Mouse (Mus musculus) hindbrain, embryonic 16.5 days (tissue): ENCODE data around the gene Gm20431. TPM values are rescaled to one million over a fixed set of nuclear protein-coding genes. Genes with fewer than 3 reads are reported as not detected.
"Not testable (repeated sequence)": the region's sequence is repeated elsewhere in the genome, so short reads cannot be mapped to it uniquely, and the experiment has no call there.

Experiments used
- ATAC-seq: fragments of 200-750 bp; cut with Nextera tagmentation; 2 replicates; pipeline ENCODE4 v1.8.0; 2017; ENCODE audit warnings: moderate TSS enrichment, moderate library complexity
- H3K27ac ChIP-seq: fragments of 300-500 bp; sonication (generic); 2 replicates; pipeline ENCODE4 v1.5.1; 2014; ENCODE audit warnings: low read depth, mild to moderate bottlenecking, control low read depth, low read length, moderate library complexity
- H3K27me3 ChIP-seq: fragments of 300-500 bp; sonication (generic); replicated peaks from 2 replicates; pipeline ENCODE4 v1.6.1; 2014; ENCODE audit warnings: low read length; ENCODE audit not compliant: control insufficient read depth, insufficient read depth
- H3K36me3 ChIP-seq: fragments of 300-500 bp; sonication (generic); 2 replicates; pipeline ENCODE4 v1.6.1; 2014; ENCODE audit warnings: mild to moderate bottlenecking, low read length, moderate library complexity, mixed read lengths; ENCODE audit not compliant: control insufficient read depth, insufficient read depth
- H3K4me1 ChIP-seq: fragments of 300-500 bp; sonication (generic); 2 replicates; pipeline ENCODE4 v1.6.1; 2014; ENCODE audit warnings: low read depth, low read length; ENCODE audit not compliant: control insufficient read depth, insufficient read depth
- H3K4me2 ChIP-seq: fragments of 300-500 bp; sonication (generic); 2 replicates; pipeline ENCODE4 v1.6.1; 2014; ENCODE audit warnings: mild to moderate bottlenecking, low read length, control low read depth, moderate library complexity
- H3K4me3 ChIP-seq: fragments of 300-500 bp; sonication (generic); 2 replicates; pipeline ENCODE4 v1.5.1; 2014; ENCODE audit warnings: mild to moderate bottlenecking, low read length, control low read depth, moderate library complexity
- H3K9ac ChIP-seq: fragments of 300-500 bp; sonication (generic); 2 replicates; pipeline ENCODE4 v1.6.1; 2014; ENCODE audit warnings: low read depth, mild to moderate bottlenecking, control low read depth, low read length, moderate library complexity
- H3K9me3 ChIP-seq: fragments of 300-500 bp; sonication (generic); 2 replicates; pipeline ENCODE4 v1.6.1; 2014; ENCODE audit warnings: mild to moderate bottlenecking, low read length, moderate library complexity; ENCODE audit not compliant: control insufficient read depth
- WGBS: fragments of 180-500 bp; shearing (Covaris S2); extraction: QIAGEN DNeasy Blood & Tissue Kit; methylation state at CpG from one replicate; pipeline ENCODE4 v1.1.7; 2014; 5-methylcytosine and 5-hydroxymethylcytosine counted together
- polyA plus RNA-seq: library from polyadenylated mRNA; unstranded; fragments of >200 nt; fragmentation: Nextera tagmentation; extraction: Ambion mirVana; gene quantifications from 2 replicates; pipeline ENCODE4 v1.2.1, GENCODE M21; 2015

The Gm20431 gene
- polyA plus RNA-seq, 1 experiment from 2014 or later, result 12.8 TPM

DNA sequence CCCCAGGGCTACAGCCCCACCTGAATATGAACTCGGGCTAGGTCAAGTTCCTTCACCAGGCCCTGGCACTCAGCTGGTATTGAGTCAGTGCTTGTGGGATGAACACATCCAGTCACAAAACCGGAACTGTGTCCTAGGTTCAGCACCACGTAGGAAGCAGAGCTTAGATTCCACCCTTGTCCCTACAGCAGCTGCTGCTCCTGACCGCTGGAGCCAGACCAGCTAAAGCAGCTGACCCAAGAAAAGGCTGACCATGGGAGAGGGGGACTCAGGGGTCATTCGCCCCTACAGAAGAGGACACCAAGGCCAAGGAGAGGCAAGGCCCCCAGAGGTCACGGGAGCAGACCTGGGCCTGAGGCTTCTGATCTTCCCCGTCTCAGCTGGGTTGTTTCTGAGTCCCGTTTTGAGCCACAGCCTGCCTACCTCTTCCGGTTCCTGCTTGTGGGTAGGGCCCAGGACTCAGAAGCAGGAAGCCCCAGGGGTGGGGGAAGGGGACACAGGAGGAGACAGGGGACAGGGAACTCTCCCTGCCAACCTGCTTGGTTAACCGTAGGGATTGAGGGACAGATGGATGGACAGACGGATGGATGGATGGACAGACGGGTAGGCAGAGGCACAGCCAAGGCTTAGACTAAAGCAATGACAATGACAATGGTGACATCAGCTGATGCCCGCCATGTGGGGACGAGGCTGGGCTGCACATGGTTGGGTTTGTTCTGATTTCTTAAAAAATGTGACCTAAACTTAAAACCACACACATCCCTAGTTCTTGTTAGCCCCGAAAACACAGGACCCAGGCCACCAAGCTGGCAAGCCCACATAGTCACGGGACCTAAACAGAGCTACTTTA is 4.4 kb downstream of the Gm20431 start:
- no peaks in the 10 kb centered on the region for H3K9me3 ChIP-seq
- no peak overlapping the region for H3K4me2 ChIP-seq
- peaks cover 19% of the 10 kb centered on the region for H3K4me1 ChIP-seq
- H3K4me3 ChIP-seq, result no peak overlapping the region
- 85% methylated on average over 16 of the region's 16 CpGs for WGBS
- no peaks in the 10 kb centered on the region for H3K27me3 ChIP-seq
- H3K9ac ChIP-seq, result no peak overlapping the region
- no peaks in the 10 kb centered on the region; the same call in 1 of the 2 replicates for H3K36me3 ChIP-seq
- no peak for ATAC-seq
- H3K27ac ChIP-seq, result no peak overlapping the region

- Histone ChIP-seq H3K4me1 (peaks cover 11% of the 10 kb centered on the region), H3K27ac (no peak overlapping the region), H3K9ac (no peak overlapping the region), H3K4me3 (no peak overlapping the region), H3K4me2 (no peak overlapping the region), H3K9me3 (no peaks in the 10 kb centered on the region), H3K27me3 (no peaks in the 10 kb centered on the region), H3K36me3 (peaks cover 3% of the 10 kb centered on the region; the same call in 1 of the 2 replicates)
- 88% methylated on average over 10 of the region's 10 CpGs for WGBS
- ATAC-seq, result no peak
These were observed 6.2 kb downstream of the Gm20431 start for GRCm38 (mm10) chr2:167654911-167655600.

- no peak overlapping the region for H3K27ac ChIP-seq
- peaks cover 3% of the 10 kb centered on the region; the same call in 1 of the 2 replicates for H3K36me3 ChIP-seq
- no peaks in the 10 kb centered on the region for H3K27me3 ChIP-seq
- 84% methylated on average over 7 of the region's 7 CpGs for WGBS
- H3K4me2 ChIP-seq, result no peak overlapping the region
- H3K9ac ChIP-seq, result no peak overlapping the region
- no peaks in the 10 kb centered on the region for H3K9me3 ChIP-seq
- H3K4me3 ChIP-seq, result no peak overlapping the region
- ATAC-seq, result no peak
- H3K4me1 ChIP-seq, result no peaks in the 10 kb centered on the region
These were observed 8.6 kb downstream of the Gm20431 start for GRCm38 (mm10) chr2:167652694-167653093.

GRCm38 (mm10) chr2:167651622-167652021 is 9.7 kb downstream of the Gm20431 start:
- Histone ChIP-seq H3K9me3 (no peaks in the 10 kb centered on the region), H3K4me1 (no peaks in the 10 kb centered on the region), H3K36me3 (peaks cover 3% of the 10 kb centered on the region; the same call in 1 of the 2 replicates), H3K27ac (no peak overlapping the region), H3K27me3 (no peaks in the 10 kb centered on the region), H3K4me3 (no peak overlapping the region), H3K4me2 (no peak overlapping the region), H3K9ac (no peak overlapping the region)
- WGBS, result 87% methylated on average over 9 of the region's 9 CpGs
- ATAC-seq, result no peak

GRCm38 (mm10) chr2:167649290-167650032 is 11.8 kb downstream of the Gm20431 start:
- H3K27me3 ChIP-seq, result no peaks in the 10 kb centered on the region
- H3K9ac ChIP-seq, result no peak overlapping the region
- H3K36me3 ChIP-seq, result peaks cover 6% of the 10 kb centered on the region; the same call in 1 of the 2 replicates
- no peak for ATAC-seq
- H3K4me2 ChIP-seq, result no peak overlapping the region
- H3K4me3 ChIP-seq, result no peak overlapping the region
- no peaks in the 10 kb centered on the region for H3K9me3 ChIP-seq
- H3K27ac ChIP-seq, result no peak overlapping the region
- H3K4me1 ChIP-seq, result no peaks in the 10 kb centered on the region
- 90% methylated on average over 12 of the region's 12 CpGs for WGBS

- no peak for ATAC-seq
- H3K36me3 ChIP-seq, result peaks cover 5% of the 10 kb centered on the region; the same call in 1 of the 2 replicates
- no peak overlapping the region for H3K4me2 ChIP-seq
- H3K4me3 ChIP-seq, result no peak overlapping the region
- H3K9me3 ChIP-seq, result no peaks in the 10 kb centered on the region
- 61% methylated on average over 4 of the region's 4 CpGs for WGBS
- H3K27me3 ChIP-seq, result no peaks in the 10 kb centered on the region
- no peak overlapping the region for H3K9ac ChIP-seq
- no peak overlapping the region for H3K27ac ChIP-seq
- H3K4me1 ChIP-seq, result no peaks in the 10 kb centered on the region
These were observed 14.9 kb downstream of the Gm20431 start for GRCm38 (mm10) chr2:167646411-167646810.

DNA sequence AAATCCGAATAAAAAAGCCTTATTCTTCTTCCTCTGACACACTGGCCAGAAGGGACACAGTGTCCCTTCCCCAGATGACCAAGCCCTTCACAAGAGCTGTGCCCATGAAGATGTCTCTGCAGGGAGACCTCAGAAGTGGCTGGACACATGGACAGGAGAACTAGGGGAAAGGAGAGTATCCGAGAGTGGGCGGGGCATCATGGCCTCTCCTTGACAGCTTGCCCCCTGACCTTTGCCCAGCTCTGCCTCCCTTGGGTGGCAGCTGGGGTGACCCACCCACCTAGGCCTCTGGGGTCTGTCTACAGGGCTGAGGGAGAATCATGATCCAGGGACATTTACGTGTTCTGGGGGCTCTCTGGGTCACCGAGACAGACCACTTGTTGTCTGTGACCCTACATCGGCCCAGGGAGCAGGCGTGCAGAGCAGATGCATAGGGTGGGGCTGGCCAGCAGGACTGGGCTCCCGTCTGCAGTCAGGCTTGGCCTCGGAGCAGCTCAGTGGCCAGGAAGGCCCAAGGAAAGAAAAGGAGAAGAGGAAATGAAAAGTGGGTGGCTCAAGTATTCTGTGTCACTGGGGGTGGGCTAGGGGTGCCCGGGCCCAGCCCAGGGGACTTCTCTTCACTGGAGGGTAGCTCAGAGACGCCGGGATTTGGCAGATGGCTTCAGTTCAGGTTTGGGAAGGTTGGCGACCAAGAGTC is 17.8 kb downstream of the Gm20431 start:
- H3K4me3 ChIP-seq, H3K4me1 ChIP-seq, H3K36me3 ChIP-seq, H3K27me3 ChIP-seq, H3K9me3 ChIP-seq, H3K4me2 ChIP-seq, H3K27ac ChIP-seq, ATAC-seq, H3K9ac ChIP-seq: not testable (repeated sequence)
- 84% methylated on average over 13 of the region's 13 CpGs for WGBS

DNA sequence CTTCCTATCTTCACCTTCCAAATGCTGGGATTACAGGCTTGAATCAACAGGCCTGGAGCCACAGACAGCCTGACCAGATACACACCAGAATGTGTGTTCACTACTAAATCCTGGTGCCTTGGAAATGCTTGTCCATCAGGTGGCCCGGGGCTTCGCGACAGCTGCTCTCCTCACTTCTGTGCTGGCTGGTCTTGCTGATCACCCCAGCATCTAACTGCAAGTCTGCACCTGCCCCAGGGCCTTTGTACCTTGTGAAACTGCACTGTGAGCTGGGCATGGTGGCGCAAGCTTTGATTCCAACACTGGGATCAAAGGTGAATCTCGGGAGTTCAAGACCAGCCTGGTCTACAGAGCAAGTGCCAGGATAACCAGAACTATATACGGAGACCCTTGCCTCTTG is 19.1 kb downstream of the Gm20431 start:
- 88% methylated on average over 6 of the region's 6 CpGs for WGBS

More for the DNA sequence above, 19.1 kb downstream of the Gm20431 start:
- Histone ChIP-seq H3K9me3 (no peaks in the 10 kb centered on the region), H3K4me2 (no peak overlapping the region), H3K36me3 (peaks cover 3% of the 10 kb centered on the region; the same call in 1 of the 2 replicates), H3K4me3 (no peak overlapping the region), H3K27me3 (no peaks in the 10 kb centered on the region), H3K9ac (no peak overlapping the region), H3K27ac (no peak overlapping the region), H3K4me1 (no peaks in the 10 kb centered on the region)
- no peak for ATAC-seq
